Mouse (Mus musculus) lung, adult 2 months (tissue): ENCODE results near the gene Peak1. TPM values are rescaled to one million over a fixed set of nuclear protein-coding genes. Genes with fewer than 3 reads are reported as not detected.

Experiments
- DNase-seq: peaks from one replicate; pipeline ENCODE4 v3.0.0; 2022
- H3K4me1 ChIP-seq: fragments of 200-500 bp; 2 replicates; pipeline ENCODE4 v1.6.1; 2011; ENCODE audit warnings: low read length; ENCODE audit not compliant: control insufficient read depth, insufficient read depth
- H3K4me3 ChIP-seq: fragments of 200-500 bp; replicated peaks from 2 replicates; pipeline ENCODE3; 2011; ENCODE audit warnings: low read depth, mild to moderate bottlenecking, control low read depth, low read length; ENCODE audit errors: extremely low read depth
- CTCF ChIP-seq: fragments of 200-500 bp; IDR thresholded peaks from 2 replicates; pipeline ENCODE4 v1.5.1; 2011; ENCODE audit warnings: mild to moderate bottlenecking, low read length, control low read depth; ENCODE audit not compliant: insufficient read depth
- POLR2A ChIP-seq: fragments of 200-500 bp; IDR thresholded peaks from 2 replicates; pipeline ENCODE4 v1.6.1; 2011; ENCODE audit warnings: low read depth, mild to moderate bottlenecking, control low read depth, low read length, borderline replicate concordance; ENCODE audit errors: extremely low read depth
- WGBS: fragments of 180-500 bp; shearing (Covaris S2); methylation state at CpG from one replicate; pipeline ENCODE4 v1.1.7; 2018; 5-methylcytosine and 5-hydroxymethylcytosine counted together
- polyA plus RNA-seq: library from polyadenylated mRNA; depleted of rRNA; stranded (reverse); fragments of >200 nt; gene quantifications from 2 replicates; pipeline ENCODE4 v1.2.3, GENCODE M21; 2012

Peak1 gene
- polyA plus RNA-seq, 1 experiment, result 22.4 TPM

GRCm38 (mm10) chr9:56282481-56282880 lies 135.4 kb downstream of the Peak1 start:
- no peak overlapping the region for H3K4me3 ChIP-seq
- 76% methylated on average over 5 of the region's 5 CpGs for WGBS
- TF ChIP-seq POLR2A (no peak), CTCF (no peak)
- H3K4me1 ChIP-seq, result no peaks in the 10 kb centered on the region
- DNase-seq, result no peak

DNA sequence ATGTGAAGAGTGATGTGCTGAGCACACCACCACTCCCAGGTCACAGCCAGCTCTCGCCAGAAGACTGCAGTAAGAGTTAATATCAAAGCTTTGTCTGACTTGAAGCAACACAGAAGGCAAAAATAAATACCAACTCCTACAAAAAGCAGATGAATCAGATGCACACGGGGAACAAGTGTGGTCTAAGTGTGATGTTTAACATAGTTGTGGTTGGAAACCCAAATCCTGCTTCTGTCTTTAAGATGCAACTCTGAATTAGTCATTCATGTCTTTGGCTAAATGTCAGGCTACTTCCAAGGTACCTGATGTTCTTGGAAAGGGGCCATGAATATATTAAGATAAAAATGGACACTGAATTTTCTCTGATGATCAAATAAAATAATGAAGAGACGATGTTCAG lies 144.3 kb downstream of the Peak1 start:
- Histone ChIP-seq H3K4me3 (no peak overlapping the region), H3K4me1 (no peaks in the 10 kb centered on the region)
- 72% methylated on average over 3 of the region's 3 CpGs for WGBS
- no peak for TF ChIP-seq POLR2A
- no peak for TF ChIP-seq CTCF
- no peak for DNase-seq

DNA sequence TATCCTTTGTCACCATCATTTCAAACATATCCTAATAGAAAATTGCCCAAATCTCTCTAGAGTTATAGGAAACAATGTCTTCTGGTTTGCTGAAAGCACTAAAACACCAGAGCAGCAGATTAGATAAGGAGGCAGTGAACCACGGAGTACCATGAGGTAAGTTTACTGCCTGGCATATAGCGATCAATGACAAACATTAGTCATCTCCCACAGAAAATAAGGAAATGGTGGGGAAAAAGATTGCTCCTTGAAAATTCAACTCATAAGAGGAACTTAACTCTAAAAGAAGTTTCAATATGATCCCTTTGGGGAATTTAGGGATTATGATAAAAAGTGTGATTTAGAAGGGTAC lies 145.6 kb downstream of the Peak1 start:
- TF ChIP-seq CTCF (no peak), POLR2A (no peak)
- Histone ChIP-seq H3K4me3 (no peak overlapping the region), H3K4me1 (no peaks in the 10 kb centered on the region)
- 61% methylated on average over 2 of the region's 2 CpGs for WGBS
- no peak for DNase-seq

DNA sequence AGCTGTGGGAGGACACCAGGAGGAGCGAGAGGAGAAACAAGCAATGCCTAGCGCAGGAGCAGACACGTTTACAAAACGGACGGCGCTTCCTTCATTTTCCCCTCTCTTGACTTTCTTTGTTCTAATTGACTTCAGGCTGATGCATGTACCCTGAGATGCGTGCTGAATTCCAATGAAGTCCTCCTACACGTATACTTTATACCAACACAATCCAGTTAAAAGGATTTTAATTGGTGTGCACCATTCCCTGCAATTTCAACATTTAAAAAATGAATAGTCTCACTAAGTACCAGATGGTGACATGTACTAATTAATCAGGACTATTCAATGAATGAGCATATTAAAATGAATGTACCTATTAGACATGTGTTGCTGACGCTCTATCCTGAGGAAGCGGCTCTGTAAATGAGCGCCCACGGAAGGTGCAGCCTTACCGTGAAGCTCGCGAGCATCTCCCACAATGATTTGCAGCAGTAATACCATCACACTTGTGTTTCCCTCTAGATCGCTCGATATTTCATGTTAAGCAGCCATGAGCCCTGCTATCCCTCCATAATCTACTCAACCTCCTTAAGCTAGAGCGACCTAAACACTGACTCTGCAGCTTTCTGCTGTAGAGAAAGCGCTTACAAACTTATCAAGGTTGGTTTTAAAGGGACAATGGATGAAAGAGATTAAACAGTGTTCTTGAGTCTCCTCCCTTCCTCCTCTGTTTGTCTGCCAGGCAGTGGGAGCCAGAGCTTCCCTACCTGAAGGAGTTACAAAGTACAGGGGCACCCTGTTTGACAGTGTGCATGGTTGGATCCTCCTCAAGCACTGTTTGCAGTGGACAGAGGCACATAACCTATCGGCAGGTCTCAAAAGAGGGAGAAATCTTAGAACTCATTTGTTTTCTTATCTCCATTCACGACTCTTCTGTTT lies 146.3 kb downstream of the Peak1 start:
- no peak overlapping the region for H3K4me3 ChIP-seq
- WGBS, result 83% methylated on average over 21 of the region's 21 CpGs
- no peaks in the 10 kb centered on the region for H3K4me1 ChIP-seq

GRCm38 (mm10) chr9:56269101-56269500 lies 148.8 kb downstream of the Peak1 start:
- peaks cover 12% of the 10 kb centered on the region for H3K4me1 ChIP-seq
- 73% methylated on average over 3 of the region's 3 CpGs for WGBS
- DNase-seq, result no peak
- H3K4me3 ChIP-seq, result no peak overlapping the region
- TF ChIP-seq CTCF (no peak), POLR2A (no peak)

More for the DNA sequence above, 146.3 kb downstream of the Peak1 start:
- TF ChIP-seq POLR2A (no peak), CTCF (no peak)
- no peak for DNase-seq

GRCm38 (mm10) chr9:56266200-56266815 lies 151.6 kb downstream of the Peak1 start:
- Histone ChIP-seq H3K4me1 (peaks cover 12% of the 10 kb centered on the region), H3K4me3 (no peak overlapping the region)
- no peak for TF ChIP-seq POLR2A
- TF ChIP-seq CTCF, result no peak
- no peak for DNase-seq
- 58% methylated on average over 7 of the region's 7 CpGs for WGBS

- Histone ChIP-seq H3K4me1 (peaks cover 12% of the 10 kb centered on the region), H3K4me3 (no peak overlapping the region)
- 43% methylated on average over 5 of the region's 5 CpGs for WGBS
- DNase-seq, result no peak
- TF ChIP-seq CTCF, result no peak
- no peak for TF ChIP-seq POLR2A
Measured at GRCm38 (mm10) chr9:56265460-56266199, 152.2 kb downstream of the Peak1 start.

GRCm38 (mm10) chr9:56265022-56265360 lies 152.9 kb downstream of the Peak1 start:
- no peak for TF ChIP-seq CTCF
- no peak for TF ChIP-seq POLR2A
- no peak overlapping the region for H3K4me3 ChIP-seq
- no peak for DNase-seq
- H3K4me1 ChIP-seq, result peaks cover 12% of the 10 kb centered on the region
- 17% methylated on average over 8 of the region's 8 CpGs for WGBS

DNA sequence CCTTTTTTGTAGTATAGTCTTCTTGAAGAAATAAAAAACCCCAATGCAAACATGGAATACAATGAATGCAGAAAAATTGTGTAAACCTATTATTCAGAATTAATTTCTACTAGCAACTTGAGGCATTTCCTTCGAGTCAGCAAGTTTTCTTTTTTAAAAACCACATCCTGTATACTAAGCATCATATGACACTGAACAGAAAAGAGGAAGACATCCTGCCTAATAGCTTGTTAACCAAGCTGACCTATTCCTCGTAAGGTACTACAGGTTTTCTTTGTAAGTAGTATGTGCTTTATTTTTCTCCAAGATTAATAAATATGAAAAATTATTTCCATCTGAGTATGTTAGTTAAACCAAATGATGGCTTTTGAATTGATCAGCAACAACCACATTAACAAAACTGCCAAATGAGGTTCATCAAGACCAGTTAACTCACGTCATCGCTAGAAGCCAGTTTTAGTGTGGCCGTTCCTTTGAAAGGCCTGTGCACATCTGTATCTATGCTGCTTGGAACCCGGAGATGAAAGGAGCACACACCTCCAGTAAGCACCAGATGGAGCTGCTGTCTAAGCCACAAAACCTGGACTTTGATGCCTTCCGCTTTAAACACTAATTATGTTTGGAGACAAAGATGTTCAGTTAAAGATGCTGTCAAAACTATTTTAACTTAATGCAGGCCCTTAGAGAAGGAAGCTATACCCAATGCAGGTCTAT lies 153.4 kb downstream of the Peak1 start:
- DNase-seq, result peak; percentile 26
- TF ChIP-seq CTCF (peak; percentile 73), POLR2A (no peak)
- no peak overlapping the region for H3K4me3 ChIP-seq
- H3K4me1 ChIP-seq, result peaks cover 12% of the 10 kb centered on the region
- 41% methylated on average over 7 of the region's 7 CpGs for WGBS

DNA sequence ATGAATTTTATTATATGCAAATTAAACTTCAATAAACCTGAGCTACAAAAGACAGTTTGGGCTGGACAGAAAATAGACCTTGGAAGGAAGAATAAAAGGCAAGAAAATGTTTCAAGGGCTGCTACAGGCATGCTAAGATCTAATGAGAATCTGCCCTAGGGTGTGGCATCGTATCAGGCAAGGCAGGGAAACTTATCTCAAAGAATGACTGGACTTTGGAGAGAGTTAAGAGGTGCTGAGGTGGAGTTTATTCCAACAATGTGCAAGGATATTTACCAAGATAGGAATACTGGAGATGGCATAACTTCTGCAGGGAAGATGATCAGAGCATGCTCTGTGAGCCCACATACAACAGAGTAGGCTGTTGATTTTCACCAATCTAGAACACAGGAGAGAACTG lies 154.8 kb downstream of the Peak1 start:
- DNase-seq, result no peak

More for the DNA sequence above, 154.8 kb downstream of the Peak1 start:
- Histone ChIP-seq H3K4me3 (no peak overlapping the region), H3K4me1 (peaks cover 12% of the 10 kb centered on the region)
- WGBS, result 68% methylated on average over 1 of the region's 1 CpGs
- TF ChIP-seq POLR2A (no peak), CTCF (no peak)
